Mouse (Mus musculus) 416B (cell line): ENCODE results near the gene Rbsn.

Source experiments
- DNase-seq: peaks from one replicate; pipeline ENCODE4 v3.0.0; 2011; ENCODE audit warnings: low read depth

Gene Rbsn

DNA sequence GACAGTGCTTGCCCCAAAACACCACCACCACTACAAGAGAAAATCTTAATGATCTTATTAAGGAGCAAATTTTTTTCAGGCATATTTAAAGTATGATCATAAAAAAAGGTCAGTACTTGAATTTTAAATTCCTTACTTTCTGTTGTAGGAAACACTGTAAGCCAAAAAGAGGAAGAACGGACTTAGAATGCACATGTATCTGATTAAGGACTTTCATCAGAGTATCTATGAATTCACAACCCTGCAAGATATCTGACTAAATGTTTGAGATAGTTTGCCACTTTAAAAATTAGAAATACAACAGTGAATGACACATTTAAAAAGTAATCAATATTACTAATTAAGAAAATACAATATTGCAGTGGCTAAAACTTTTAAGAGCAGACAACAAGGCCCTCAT is 38.3 kb downstream of the Rbsn start:
- no peak for DNase-seq

DNA sequence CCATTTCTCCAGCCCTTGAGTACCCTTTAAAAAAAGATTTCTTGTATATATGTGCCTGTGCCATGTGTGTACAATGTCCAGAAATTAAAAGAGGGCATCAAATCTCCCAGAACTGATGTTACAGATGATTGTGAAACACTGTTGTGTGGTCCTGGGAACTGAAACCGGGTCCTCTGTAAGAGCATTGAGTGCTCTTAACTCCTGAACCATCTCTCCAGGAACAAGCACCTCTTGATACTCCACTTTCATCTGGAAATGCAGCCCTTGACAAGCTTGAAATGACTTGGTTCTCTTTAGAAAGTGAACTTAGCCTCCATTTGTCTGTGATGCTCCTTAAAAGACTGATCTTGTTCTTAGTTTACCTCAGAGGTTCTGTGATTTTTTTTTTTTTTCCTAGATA is 52.0 kb downstream of the Rbsn start:
- no peak for DNase-seq

DNA sequence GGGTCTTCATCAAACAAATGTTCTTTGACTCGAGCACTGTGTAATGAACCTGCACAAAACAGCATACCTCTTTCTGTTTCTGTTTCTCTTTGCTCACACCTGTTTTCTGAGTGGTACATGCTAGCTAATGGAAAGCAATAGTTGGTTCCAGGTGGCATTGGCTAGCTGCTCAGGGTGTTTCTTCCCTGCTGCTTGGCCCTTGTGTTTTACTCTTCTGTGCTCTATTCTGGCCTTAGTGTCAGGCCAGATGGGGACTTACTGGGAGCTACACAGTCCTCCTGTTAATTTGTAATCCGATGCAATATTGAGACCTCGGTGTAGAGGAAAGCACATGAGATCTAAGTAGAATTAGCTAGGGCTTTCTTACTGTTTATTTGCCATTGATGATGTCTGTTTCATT is 55.9 kb downstream of the Rbsn start:
- DNase-seq = no peak

DNA sequence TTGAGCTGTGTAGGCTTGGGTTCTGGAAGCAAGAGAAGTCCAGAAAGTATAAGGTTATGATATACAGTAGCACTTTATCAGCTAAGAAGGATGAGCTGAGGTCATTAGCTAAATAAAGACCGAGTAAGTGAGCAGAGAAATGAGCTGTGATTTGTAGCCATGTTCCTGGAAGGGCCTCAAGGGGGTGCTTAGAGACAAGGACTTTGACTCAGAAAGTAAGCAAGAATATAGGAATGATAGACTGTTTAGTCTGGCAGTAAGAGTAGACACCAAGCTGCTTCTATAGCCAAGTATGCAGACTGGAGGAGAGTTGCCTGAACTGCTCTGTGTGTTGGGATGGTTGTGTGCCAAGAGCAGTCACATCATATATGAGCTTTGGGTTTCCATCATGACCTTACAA is 61.0 kb downstream of the Rbsn start:
- DNase-seq = no peak

DNA sequence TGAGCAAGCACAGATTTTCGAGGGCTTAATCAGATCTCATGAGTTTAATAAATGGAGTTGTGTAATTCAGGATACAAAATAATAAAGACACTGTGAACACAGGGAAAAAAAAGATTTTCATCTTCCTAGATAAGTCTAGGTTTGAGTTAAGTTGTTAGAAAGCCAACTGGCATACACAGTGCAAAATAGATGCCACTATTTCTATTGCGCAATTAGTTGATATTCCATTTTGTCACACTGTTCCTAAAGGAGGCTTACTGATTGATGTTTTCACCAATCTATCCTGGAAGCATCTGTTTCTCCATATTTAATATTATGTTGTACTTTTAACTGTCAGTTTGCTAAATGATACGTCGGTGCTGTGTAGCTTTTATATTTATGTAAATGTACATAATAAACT is 68.8 kb downstream of the Rbsn start:
- no peak for DNase-seq
